Mouse (Mus musculus): Measurements from ENCODE around the gene Hsf5.

Hsf5 gene

DNA sequence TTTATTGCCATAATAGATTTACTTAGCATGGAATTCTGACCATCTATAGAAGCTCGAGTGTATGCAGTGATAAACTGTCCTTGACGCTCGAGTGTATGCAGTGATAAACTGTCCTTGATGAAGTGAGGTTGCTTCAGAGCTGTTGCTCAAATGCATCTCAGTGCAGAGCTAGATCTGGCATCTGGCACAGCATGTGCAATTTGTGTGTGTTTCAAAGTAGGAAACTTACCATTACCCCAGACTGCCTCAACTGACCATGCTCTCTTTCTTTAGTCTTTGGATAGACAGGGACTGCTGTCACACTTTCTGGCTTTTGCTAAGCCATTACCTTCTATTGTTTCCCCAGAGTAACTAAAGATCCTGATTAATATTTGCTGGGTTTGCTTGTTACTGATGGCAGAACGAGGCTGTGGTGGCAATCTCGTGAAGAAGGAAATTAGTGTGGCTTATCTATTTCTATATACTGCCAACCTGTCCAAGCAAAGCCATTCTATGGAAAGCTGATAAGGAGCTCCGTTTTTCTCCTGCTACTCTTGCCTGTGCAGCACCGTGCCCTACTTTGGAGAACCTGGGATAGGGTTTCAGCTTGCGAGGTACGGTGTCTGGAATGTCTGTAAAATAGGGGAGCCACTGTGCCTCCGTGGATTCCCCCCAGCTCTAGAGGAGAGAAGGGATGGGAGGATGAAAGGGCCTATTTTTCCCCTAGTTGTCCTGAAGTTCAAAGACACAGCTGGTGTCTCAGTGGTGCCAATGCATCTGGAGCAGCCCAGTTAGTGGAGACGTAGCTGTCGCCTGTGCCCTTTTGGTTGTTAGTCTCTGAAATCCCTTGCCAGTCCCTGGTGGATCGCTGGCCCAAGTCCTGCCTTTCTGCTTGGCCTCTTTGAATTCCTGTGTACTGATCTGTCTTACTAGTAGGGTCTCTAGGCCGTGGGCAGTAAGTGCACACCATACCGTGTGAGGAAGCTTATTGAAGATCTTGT is 70.6 kb downstream of the Hsf5 start:
- DNase-seq (ENCODE audit: low read depth, low spot score), result no peak

DNA sequence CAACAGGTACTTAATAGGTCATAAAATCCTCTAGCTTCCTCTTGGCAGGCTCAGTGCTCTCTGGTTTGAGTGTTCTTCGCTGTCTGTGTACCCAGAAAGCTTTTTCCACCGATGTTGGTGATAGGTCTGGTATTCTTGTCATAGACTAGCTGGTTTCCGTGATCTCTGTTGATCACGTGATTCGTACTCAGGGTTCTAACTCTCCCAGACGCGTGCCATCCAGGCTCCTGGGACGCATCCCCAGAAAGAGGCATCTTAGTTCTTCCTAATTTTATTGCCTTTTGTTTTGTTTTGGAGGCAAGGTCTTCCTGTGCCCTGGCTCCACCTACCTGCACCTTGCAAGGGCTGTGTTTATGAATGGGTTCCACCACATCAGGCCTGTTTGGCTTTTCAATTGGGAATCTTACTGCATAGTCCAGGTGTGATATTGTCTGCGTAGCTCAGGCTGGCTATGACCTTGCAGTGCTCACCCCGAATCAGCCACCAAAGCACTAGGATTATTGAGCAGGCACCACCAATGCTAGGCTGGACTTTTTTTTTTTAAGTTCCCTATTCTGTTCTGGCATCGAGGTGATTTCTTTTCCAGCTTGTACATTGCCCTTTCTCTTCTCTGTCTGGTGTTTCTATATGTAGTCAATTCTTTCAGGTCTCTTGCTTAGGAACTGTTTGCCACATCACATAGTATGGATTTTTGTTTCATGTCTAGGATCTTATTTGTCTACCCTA is 71.7 kb downstream of the Hsf5 start:
- DNase-seq (ENCODE audit: low read depth, low spot score), result no peak

DNA sequence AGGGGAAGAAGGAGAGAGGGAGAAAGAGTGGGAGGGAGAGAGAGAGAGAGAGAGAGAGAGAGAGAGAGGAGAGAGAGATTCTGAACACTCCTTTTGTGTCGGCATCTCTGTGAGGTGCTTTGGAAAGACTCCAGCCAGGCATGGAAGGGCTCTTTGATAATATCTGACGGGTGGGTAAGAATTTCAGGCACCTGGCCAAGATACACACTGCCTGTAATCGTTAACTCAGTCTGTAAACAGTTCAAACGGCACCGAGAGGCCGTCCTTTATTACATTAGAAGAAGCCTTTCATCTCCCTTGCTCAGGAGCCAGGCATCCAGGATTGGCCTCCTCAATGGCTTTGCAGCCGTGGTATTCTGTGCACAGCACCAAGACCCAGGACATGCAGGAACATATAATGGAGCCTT is 72.4 kb downstream of the Hsf5 start:
- peak; percentile 10 for DNase-seq (ENCODE audit: low read depth, low spot score)

DNA sequence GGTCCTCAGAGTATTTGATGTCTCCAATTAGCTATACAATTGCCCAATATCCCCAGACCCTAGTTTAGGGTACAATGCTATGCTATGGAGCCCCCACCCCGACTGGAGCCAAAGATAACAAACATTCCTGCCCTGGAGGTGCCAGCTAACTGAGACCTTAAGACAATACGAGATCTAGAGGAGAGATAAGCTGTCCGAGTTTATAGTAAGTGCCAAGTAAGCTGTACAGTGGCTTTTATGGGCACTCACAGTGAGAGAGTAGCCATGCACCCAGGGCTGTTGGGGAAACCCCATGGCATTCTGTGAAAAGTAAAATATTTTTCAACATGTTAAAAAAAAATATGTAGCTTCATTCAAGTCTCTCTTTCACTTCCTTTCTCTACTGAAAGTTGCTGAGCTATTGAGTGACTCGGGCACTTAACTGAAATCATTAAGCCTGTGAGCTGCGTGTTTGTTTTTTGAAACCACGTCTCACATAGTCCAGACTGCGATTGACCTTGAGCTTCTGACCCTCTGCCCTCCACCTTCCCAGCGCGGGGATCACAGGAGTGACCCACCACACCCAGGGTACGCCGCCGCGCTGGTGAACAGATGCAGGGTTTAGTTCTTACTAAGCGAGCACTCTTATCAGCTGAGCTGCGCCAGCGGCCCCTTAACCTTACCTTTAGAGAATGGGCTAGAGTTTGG is 73.2 kb downstream of the Hsf5 start:
- no peak for DNase-seq (ENCODE audit: low read depth, low spot score)

DNA sequence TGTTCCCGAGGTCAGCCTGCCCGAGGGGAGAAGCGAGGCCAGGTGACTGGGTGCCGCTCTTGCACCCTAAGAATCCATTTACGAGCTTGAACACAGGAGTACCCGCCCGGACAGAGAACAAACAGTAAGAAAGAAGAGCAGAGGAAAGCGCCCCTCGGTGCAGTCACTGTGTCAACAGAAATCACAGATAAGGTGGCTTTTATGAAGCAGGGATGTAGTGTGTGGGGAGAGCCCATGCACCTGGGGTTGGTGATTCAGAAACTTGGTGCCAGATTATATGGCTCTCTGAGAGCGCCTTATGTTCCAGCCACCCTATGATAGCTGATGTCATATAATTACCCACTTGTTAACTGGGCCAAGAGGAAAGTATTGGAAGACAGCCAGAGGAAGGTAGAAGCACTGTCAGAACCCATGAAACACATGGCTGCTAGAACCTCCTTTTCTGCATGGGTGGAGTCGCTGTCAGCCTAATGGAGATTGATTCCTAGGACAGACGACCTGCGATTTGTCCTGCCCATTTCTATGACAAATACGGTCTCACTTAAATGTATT is 80.2 kb downstream of the Hsf5 start:
- DNase-seq (ENCODE audit: low read depth, low spot score), result no peak

DNA sequence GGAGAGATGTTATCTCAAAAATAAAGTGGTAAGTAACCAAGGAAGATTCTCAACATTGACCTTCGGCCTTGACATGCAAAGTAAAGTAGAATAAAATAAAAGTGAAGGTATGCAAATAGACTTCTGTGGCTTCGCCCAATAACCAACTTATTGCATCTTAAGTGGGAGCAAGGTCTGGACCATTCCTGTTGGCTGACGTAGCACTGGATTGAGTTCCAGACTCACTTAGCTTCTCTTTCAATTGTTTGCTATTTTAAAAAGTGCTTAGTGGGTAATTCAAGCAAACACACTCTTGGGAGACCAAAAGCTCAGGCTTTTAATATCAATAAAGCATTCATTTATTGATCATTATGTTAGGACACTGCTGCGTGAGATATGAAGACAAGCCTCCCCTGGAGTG is 81.2 kb downstream of the Hsf5 start:
- DNase-seq (ENCODE audit: low read depth, low spot score), result no peak

DNA sequence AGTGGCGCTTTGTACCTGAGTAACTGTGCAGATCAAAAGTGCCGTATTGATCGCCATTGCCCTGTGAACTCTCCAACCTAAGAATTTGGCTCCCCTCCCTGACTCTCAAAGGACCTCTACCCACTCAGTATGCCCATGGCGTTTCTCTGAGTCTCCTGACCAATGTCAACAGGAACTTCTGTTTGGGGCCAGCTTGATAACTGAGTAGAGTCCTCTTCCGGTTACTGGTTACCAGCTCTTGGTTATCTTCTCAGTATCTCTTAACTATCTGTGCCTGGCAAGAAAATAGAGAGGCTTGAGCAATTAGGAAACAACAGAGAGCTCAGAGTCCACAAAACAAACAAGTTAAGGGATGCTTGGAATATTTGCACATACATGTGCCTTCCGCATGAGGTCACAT is 84.1 kb downstream of the Hsf5 start:
- DNase-seq (ENCODE audit: low read depth, low spot score), result no peak

DNA sequence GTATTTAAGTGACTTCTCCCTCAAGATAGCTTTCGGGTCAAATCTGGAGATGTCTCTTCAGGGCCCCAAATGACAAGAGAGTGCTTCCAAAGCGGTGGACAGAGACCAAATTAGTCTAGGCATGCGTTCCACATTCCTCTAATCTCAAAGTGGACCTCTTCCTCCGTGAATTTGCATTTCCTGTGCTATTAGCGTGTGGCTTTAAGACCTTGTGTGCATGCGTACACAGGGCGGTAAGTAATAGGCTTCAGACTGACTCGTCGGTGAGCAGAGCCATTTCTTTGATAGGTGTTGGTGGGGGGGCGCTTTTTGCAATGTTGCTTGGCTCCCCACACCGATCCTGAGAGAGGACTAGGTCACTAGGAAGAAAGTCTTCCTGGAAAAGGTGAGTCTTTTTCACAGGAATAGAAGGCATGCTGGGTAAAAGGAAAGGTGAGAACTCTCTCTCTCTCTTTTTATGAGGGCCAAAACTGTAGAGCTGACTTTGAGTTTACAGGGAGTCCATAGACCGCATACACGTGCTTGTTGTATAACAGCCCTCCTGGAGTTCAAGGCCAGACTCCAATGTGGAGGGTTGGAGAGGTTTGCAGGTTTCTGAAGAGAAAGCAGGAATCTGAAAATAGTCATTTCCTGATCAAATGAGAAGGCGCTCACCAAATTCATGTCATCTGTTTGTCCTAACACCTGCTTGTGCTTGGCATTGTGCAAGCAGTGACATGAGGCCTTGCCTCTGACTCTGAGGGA is 85.1 kb downstream of the Hsf5 start:
- DNase-seq (ENCODE audit: low read depth, low spot score), result no peak

DNA sequence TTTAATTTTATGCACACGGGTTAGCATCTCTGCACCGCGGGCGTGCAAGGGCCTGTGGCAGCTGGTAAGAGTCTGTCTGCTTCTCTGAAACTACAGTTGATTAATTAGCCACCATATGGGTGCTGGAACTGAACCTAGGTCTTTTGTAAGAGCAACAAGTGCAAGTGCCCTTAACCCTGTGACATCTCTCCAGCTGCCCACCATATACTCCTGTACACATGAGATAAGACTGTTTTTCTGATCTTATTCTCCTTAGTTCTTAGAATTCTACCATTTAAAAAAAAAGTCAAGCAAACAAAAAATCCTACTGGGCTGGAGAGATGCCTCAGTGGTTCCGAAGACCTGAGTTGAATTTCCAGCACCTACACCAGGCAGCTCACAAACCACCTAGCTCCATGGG is 86.7 kb downstream of the Hsf5 start:
- no peak for DNase-seq (ENCODE audit: low read depth, low spot score)

DNA sequence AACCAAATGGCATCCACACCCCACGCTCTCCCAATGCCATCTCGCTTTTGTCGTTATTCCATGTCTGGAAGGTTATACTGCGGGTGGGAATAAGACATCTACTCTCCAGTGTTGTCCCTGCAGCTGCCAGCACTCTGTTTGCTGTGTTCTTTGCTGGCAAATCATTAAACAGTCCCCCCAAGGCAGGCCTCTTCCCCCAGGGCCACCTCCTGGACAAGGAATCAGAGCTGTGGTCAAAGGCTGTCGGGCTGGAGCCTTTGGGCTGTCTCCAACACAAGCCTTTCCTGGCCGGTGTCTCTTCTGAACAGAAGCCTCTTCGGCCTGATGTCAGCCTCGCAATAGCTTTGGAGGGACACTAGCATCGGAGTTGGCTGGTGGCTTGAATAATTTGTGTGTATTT is 87.3 kb downstream of the Hsf5 start:
- DNase-seq (ENCODE audit: low read depth, low spot score), result no peak

DNA sequence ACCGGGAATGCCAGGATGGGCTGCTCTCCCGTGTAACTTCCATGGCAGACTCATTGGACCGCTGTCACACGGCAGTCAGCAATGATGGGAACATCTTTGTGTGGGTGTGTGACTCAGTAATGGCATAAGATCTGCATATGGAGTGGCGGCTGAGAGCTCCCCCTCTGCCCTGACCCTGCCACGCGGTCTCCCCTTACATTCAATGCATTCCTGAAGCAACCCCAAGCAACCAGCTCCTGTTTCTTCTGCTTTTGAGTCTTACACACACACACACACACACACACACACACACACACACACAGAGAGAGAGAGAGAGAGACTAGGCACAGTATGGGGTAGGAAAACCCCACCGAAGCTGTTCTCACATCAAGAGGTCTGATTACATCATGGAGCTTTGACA is 90.6 kb downstream of the Hsf5 start:
- DNase-seq (ENCODE audit: low read depth, low spot score), result no peak

DNA sequence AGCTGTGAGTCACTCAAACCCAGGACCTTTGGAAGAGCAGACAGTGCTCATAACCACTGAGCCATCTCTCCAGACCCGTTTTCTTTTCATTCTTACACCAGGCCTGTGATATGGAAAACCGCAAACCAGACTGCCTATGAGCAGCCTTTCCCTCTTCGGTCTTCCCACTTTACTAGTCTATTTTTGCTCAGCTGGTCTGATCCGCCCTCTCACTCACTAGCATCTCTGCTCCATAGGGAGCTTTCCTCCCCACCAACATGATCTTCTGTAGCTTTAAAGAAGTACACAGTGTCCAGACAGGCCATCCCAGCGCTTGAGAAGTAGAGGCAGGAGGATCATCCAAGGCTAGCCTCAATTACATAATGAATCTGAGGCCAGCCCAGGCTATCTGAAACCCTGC is 92.0 kb downstream of the Hsf5 start:
- no peak for DNase-seq (ENCODE audit: low read depth, low spot score)

Measured in brain, embryonic 18.5 days (tissue).